Mouse (Mus musculus) lung, embryonic 14.5 days (tissue): ENCODE data around the gene C130050O18Rik. TPM values are rescaled to one million over a fixed set of nuclear protein-coding genes. Genes with fewer than 3 reads are reported as not detected.

ENCODE experiments used
- ATAC-seq: fragments of 200-750 bp; cut with Nextera tagmentation; 2 replicates; pipeline ENCODE4 v1.8.0; 2017; ENCODE audit warnings: mild to moderate bottlenecking, moderate TSS enrichment, moderate library complexity; ENCODE audit not compliant: insufficient read depth
- DNase-seq: peaks from one replicate; pipeline ENCODE4 v3.0.0-alpha.2; 2015
- H3K27ac ChIP-seq: fragments of 300-500 bp; sonication (generic); 2 replicates; pipeline ENCODE4 v1.5.1; 2014; ENCODE audit warnings: low read depth, mild to moderate bottlenecking, moderate library complexity
- H3K27me3 ChIP-seq: fragments of 300-500 bp; sonication (generic); 2 replicates; pipeline ENCODE4 v1.6.1; 2014; ENCODE audit warnings: low read length, control low read depth; ENCODE audit not compliant: insufficient read depth
- H3K36me3 ChIP-seq: fragments of 300-500 bp; sonication (generic); 2 replicates; pipeline ENCODE4 v1.6.1; 2014; ENCODE audit warnings: control low read depth; ENCODE audit not compliant: insufficient read depth
- H3K4me1 ChIP-seq: fragments of 300-500 bp; sonication (generic); 2 replicates; pipeline ENCODE4 v1.6.1; 2014; ENCODE audit warnings: antibody characterized with exemption, control low read depth; ENCODE audit not compliant: insufficient read depth
- H3K4me2 ChIP-seq: fragments of 300-500 bp; sonication (generic); 2 replicates; pipeline ENCODE4 v1.6.1; 2014; ENCODE audit warnings: mild to moderate bottlenecking
- H3K4me3 ChIP-seq: fragments of 300-500 bp; sonication (generic); 2 replicates; pipeline ENCODE4 v1.5.1; 2014; ENCODE audit warnings: low read depth, low read length
- H3K9ac ChIP-seq: fragments of 300-500 bp; sonication (generic); 2 replicates; pipeline ENCODE4 v1.6.1; 2014
- H3K9me3 ChIP-seq: fragments of 300-500 bp; sonication (generic); 2 replicates; pipeline ENCODE4 v1.6.1; 2016; ENCODE audit warnings: low read depth, low read length, control low read depth
- CTCF ChIP-seq: IDR thresholded peaks from 2 replicates; pipeline ENCODE4 v1.5.1; 2016; ENCODE audit warnings: antibody characterized with exemption, low read depth
- WGBS: fragments of 180-500 bp; shearing (Covaris S2); extraction: QIAGEN DNeasy Blood & Tissue Kit; methylation state at CpG from one replicate; pipeline ENCODE4 v1.1.7; 2014; 5-methylcytosine and 5-hydroxymethylcytosine counted together
- microRNA counts: library from miRNA; unstranded; fragments of <30 nt; microRNA quantifications from one replicate; lab custom pipeline; 2016
- microRNA-seq: library from miRNA; unstranded; fragments of <30 nt; microRNA quantifications from one replicate; pipeline ENCODE4, GENCODE M21; 2016; ENCODE audit warnings: borderline number of aligned reads
- polyA plus RNA-seq: library from polyadenylated mRNA; unstranded; fragments of >200 nt; fragmentation: Nextera tagmentation; extraction: Ambion mirVana; gene quantifications from 2 replicates; pipeline ENCODE4 v1.2.1, GENCODE M21; 2014

Gene C130050O18Rik
- polyA plus RNA-seq, 1 experiment from 2014 or later = 1.1 TPM

GRCm38 (mm10) chr5:139459938-139460337, 54.9 kb downstream of the C130050O18Rik start:
- no peak for TF ChIP-seq CTCF
- Histone ChIP-seq H3K27me3 (no peaks in the 10 kb centered on the region), H3K4me1 (no peaks in the 10 kb centered on the region), H3K4me2 (peak overlapping the region; percentile 85), H3K4me3 (peak overlapping the region; percentile 65), H3K27ac (no peak overlapping the region), H3K9me3 (no peaks in the 10 kb centered on the region), H3K36me3 (peaks cover 2% of the 10 kb centered on the region), H3K9ac (peak overlapping the region; percentile 53)
- WGBS = 6% methylated on average over 10 of the region's 10 CpGs
- peak; percentile 10; the same call in 1 of the 2 replicates for ATAC-seq
- no peak for DNase-seq

DNA sequence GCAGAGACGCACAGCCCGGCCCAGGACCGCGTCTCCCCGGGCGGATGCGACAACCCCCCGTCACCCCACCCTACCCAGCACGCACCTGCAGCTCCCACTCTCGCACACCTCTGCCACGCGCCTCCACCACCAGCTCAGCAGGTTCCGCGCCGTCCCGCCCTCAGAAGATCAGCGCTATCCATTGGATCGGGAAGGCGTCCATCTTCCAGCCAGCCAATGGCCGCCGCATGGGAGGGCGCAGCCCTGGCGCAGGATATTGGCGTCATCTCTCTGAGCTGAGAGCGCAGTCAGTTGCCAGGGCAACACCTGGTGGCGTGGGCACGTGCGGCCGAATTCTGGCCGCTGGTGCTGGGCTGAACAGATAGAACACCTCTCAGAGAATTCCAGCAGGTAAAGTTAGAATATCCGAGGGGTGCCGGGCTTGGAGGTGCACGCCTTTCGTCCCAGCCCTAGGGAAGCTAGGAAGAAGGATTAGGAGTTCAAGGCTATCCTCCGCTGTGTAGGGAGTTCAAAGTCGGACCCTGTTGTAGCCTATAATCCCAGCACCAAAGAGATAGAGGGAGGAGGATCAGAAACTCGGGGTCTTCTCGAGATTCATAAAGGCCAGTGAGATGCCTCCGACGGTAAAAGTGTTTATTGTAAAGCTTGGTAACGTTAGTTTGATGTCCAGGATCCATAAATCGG, 55.4 kb downstream of the C130050O18Rik start, which contains the start of gene 3110082I17Rik:
3110082I17Rik (minus strand) TSS at position 144 of the 684 bp plus-strand sequence.
- ATAC-seq = peak; percentile 99
- peak within 1 kb of the TSS; percentile 85 for H3K4me2 ChIP-seq
- TF ChIP-seq CTCF = no peak
- no peaks in the 10 kb centered on the region for H3K9me3 ChIP-seq
- WGBS = 4% methylated on average over 42 of the region's 42 CpGs
- H3K4me1 ChIP-seq = no peaks in the 10 kb centered on the region
- peak within 1 kb of the TSS; percentile 65 for H3K4me3 ChIP-seq
- H3K36me3 ChIP-seq = no peaks in the 10 kb centered on the region
- no peaks in the 10 kb centered on the region for H3K27me3 ChIP-seq
- no peak within 1 kb of the TSS for H3K27ac ChIP-seq
- H3K9ac ChIP-seq = peak within 1 kb of the TSS; percentile 53
- DNase-seq = peak; percentile 99

DNA sequence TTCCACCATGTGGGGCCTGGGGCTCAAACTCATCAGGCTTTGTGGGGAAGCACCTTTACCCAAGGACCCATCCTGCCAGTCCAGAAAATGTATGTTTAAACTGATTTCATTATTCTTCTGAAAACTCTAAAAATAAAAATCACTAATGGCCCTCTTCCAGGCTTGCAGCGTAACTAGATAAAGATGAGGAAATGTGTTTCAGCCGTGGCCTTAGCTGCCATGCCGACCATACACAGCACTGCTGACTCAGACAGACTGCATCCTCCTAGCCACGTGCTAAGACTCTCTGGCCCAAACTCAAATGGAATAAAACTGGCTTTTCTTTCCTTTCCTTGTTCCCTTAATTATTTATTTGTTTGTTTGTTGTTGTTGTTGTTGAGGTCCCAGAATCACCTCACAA, 59.8 kb downstream of the C130050O18Rik start:
- no peak for TF ChIP-seq CTCF
- DNase-seq (no peak), ATAC-seq (no peak)
- 55% methylated on average over 4 of the region's 4 CpGs for WGBS
- no peak overlapping the region for H3K4me2 ChIP-seq
- no peaks in the 10 kb centered on the region for H3K36me3 ChIP-seq
- H3K4me3 ChIP-seq = no peak overlapping the region
- no peak overlapping the region for H3K9ac ChIP-seq
- no peak overlapping the region for H3K27ac ChIP-seq
- H3K27me3 ChIP-seq = no peaks in the 10 kb centered on the region
- H3K9me3 ChIP-seq = no peaks in the 10 kb centered on the region
- H3K4me1 ChIP-seq = no peaks in the 10 kb centered on the region

MicroRNA genes within 50 kb of the gene (microRNA counts, 519-probe panel; counts per million panel counts)
- microRNA mmu-miR-339-3p (lab: Ali Mortazavi, UCI) (30.5 counts per million), microRNA mmu-miR-339-5p (lab: Ali Mortazavi, UCI) (30.5 counts per million)

Small RNA genes lying within 50 kb of the gene (microRNA-seq; reads per million reads assigned to microRNA genes)
- 568 reads per million, percentile 68 among the genes with 10 or more reads in this experiment for gene Mir339

Other genes starting within 250 kb of the C130050O18Rik start
- 53.3 and 57.7 TPM in 2 replicates for gene Sun1, start 204.6 kb upstream of the C130050O18Rik start, polyA plus RNA-seq
- 183 and 185 TPM in 2 replicates for gene Get4, start 153.0 kb upstream of the C130050O18Rik start, polyA plus RNA-seq
- gene Adap1, start 79.7 kb upstream of the C130050O18Rik start, polyA plus RNA-seq = 3.6 and 4.0 TPM in 2 replicates
- 102 and 106 TPM in 2 replicates for gene Cox19, start 53.9 kb upstream of the C130050O18Rik start, polyA plus RNA-seq
- not detected in 2 replicates for gene Cyp2w1, start 52.7 kb upstream of the C130050O18Rik start, polyA plus RNA-seq
- gene Gpr146, start 27.6 kb upstream of the C130050O18Rik start, polyA plus RNA-seq = 3.5 and 4.3 TPM in 2 replicates
- gene Gper1, start 17.9 kb downstream of the C130050O18Rik start, polyA plus RNA-seq = 5.5 and 5.9 TPM in 2 replicates
- 39.4 and 44.4 TPM in 2 replicates for gene 3110082I17Rik, start 55.2 kb downstream of the C130050O18Rik start, polyA plus RNA-seq
- gene Zfand2a, start 79.3 kb downstream of the C130050O18Rik start, polyA plus RNA-seq = 5.3 and 6.0 TPM in 2 replicates
- not detected in 2 replicates for gene Uncx, start 138.2 kb downstream of the C130050O18Rik start, polyA plus RNA-seq